Mouse (Mus musculus): ENCODE measurements around the gene Clic3. TPM values are rescaled to one million over a fixed set of nuclear protein-coding genes. Genes with fewer than 3 reads are reported as not detected.

Clic3 gene
- polyA plus RNA-seq, 1 experiment, result 0.42 TPM

DNA sequence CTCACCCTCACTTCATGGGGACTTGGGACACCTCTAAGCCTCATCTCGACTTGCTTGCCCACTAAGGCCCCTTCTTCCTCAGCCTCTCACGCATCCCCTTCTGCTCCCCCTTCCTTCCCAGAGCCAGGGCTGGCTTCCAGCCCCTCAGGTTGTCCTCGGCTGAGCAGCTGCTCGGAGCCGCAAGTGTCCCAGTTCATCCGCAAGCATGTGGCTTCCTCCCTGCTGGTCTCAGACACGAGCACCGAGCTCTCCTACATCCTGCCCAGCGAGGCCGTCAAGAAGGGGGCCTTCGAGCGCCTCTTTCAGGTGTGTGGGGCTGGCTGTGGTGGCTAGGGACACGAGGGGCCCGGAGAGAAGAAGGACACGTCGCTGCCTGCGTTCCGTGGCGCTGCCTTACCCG is 15.6 kb upstream of the Clic3 start:
- no peak for DNase-seq (ENCODE audit: extremely low spot score in 1 of 2, low spot score in 1 of 2)

DNA sequence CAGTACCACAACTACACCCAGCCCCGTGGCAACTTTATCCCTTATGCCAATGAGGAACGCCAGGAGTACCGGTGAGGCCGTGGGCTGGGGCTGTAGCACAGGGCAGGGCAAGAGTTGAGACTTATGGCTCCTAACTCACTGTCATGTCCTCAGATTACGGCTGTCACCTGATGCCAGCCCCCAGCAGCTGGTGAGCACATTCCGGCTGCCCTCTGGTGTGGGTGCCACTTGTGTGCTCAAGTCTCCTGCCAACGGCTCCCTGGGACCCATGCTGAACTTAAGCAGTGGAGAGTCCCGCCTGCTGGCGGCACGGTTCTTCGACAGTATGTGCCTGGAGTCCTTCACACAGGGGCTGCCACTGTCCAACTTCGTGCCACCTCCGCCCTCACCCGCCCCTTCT is 14.0 kb upstream of the Clic3 start:
- DNase-seq (ENCODE audit: extremely low spot score in 1 of 2, low spot score in 1 of 2), result no peak

DNA sequence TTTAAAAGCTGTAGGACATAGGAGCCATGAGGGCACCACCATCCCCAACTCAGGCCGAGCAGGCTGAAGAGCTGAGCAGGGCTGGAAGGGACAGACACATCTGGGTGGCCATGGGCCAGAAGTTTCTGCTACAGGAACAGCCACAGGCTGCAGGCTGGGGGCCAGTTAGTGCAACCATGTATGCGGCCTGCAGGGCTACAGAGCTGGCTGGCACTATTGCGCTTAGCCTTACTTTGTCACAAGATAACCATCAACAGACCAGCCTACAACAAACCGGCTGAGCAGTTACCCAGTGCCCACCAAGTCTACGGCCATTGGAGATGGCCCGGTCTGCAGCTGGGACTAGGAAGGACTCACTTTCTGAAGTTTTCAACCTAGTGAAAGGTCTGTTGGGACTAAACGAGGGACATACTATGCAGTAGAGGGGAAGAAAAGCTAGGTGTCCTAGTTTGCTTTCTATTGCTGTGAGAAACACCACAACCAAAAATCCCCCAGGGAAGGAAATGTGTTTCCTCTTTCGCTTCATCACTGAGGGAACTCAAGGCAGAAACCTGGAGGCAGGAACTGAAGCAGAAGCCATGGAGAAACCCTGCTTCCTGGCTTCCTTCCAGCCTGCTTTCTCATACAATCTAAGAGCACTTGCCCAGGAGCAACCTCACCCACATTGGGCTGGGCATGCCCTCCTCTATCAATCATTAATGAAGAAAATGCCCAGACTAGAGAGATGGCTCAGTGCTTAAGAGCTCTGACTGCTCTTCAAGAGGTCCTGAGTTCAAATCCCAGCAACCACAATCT is 5.6 kb upstream of the Clic3 start:
- no peak for DNase-seq (ENCODE audit: extremely low spot score in 1 of 2, low spot score in 1 of 2)

DNA sequence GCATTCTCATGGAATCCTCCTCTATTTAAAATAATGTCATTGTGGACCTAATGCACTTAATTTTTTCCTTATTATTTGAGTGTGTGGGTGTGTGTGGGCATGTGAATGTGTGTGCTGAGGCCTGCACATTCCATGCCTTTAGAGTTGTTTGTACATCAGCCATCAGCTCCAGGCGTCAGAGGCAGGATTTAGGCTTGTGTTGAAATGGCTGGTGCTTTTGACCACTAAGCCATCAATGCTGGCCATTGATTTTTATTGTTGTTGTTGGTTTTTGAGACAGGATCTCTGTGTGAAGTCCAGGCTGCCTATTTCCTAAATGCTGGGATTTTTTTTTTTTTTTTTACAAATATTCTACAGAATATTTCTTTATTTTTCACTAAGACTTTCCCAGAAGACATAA is 3.7 kb upstream of the Clic3 start:
- no peak for DNase-seq (ENCODE audit: extremely low spot score in 1 of 2, low spot score in 1 of 2)

DNA sequence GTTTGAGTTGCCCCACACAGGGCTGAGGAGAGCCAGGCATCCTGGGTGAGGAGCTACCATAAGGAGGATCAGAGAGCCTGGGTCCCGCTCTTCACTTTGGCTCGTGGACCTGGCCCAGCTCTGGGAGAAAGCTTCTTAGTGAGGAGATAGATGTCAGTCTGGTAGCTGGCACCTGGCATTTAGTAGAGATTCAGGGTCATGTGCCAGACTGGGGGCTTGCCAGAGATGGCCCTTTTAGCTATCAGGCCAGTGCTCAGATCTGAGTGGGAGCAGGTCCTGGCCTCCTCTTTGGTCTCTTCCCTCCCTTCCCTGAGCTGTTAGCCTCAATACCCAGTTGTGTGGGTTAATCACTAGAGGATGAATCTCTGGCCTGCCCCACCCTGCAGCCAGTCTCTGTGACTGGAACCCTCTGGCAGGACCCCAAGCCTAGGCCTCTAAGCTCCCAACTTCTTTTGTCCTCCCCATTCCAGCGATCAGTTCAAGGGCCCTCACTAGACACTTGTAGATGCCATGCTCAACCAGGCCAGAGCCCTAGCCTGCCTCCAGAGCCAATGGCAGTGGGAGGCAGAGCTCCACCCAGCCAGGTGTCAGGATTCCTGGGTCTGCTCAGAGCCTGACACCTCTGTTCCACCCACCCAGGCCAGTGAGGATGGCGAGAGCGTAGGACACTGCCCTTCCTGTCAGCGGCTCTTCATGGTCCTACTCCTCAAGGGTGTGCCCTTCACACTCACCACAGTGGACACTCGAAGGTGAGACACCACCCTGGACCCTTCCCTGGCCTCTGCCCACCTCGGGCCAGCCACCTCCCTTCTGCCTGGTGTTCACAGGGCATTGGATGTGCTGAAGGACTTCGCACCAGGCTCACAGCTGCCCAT is 621 bp downstream of the Clic3 start:
- no peak for DNase-seq (ENCODE audit: extremely low spot score in 1 of 2, low spot score in 1 of 2)

DNA sequence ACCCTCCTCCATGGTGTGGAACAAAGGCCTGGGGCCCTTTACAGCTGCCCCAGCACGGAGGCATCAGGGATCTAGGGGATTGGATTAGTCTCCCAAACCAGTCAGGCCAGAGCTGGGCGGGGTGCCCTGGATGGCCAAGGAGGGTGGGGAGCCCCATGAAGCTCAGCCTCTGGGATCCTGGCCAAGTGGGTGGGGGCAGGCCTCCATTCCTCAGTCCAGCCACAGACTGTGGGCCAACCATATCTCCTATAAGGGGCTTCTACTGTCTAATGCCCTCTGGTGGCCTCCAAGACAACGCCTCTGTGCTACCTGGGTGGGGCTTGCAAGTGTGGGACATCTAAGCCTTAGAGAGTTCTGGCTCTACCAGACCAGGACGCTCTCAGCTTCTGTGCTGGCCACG is 2.3 kb downstream of the Clic3 start:
- no peak for DNase-seq (ENCODE audit: extremely low spot score in 1 of 2, low spot score in 1 of 2)

DNA sequence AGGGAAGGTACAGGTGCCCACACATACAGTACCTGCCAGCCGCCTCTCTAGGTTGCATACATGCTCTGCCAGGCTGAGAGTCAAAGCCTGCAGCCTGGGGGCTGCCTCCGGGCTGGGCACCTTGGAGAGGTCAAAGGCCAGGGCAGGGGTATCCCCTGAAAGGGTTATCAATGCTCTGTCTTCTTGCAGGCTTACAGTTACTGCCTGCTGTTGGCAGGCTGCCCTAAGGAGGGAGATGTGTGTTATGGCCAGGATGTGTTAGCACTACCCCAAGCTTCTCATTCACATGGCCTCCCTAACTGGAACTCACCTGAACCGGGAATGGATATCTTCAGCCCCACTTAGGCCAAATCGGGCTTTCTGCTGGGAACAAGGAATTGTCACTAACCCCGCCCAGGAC is 3.5 kb downstream of the Clic3 start:
- no peak for DNase-seq (ENCODE audit: extremely low spot score in 1 of 2, low spot score in 1 of 2)

DNA sequence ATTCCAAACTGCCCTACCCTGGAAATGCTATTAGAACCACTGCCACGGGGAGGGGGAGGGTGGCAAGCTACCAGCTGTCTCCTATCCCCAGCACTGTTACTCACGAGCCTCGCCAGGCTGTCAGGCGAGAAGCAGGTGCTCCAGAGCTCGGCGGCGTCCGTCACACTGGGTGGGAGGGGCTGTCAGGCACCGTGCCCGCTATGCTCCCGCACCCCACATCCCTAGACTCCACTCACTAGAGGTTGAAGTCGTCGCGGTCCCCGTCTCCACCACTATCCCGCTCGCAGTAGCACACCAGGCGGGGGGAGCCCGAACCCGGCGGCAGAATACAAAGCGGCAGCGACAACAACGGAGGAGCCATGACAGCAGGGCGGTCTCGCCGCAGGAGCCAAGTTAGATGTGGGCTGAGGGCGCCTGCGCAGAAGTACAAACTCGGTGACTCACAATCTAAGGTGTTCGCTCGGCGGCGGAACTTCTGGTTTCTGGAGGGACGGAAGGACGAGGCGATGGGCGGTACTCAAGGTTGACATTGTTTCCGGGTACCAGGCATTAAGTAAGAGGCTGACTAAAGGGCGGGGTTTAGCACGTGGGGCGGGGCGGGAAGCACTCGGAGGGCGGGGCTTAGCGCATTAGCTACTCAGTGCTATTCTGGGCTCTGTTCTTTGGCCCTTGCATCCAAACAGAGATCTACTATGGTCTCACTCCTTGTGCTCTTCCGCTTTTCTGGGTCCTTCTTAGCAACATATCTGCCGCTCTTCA is 4.1 kb downstream of the Clic3 start, which contains the start of gene Paxx:
Gene Paxx (minus strand): TSS at position 544 of the 759 bp plus-strand sequence.
- peak; percentile 94 to 96 for DNase-seq (ENCODE audit: extremely low spot score in 1 of 2, low spot score in 1 of 2)

DNA sequence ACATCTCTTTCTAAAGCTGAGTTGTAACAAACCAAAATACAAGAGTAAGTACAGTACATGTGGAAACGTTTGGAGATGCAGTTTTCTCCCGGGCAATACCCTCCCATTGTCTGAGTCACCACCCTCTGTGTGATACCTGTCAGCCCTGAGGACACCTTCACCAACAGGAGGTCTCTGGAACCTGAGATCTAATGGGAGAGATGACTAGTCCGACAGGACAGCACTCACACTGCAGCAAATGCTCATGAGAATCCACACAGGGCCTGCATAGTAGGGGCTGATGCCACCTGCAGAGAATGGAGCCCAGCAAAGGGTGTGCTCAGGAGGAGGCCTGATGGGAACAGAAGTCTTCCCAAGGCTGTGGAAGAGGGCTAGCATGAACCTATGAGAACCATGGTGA is 4.8 kb downstream of the Clic3 start:
- DNase-seq (ENCODE audit: extremely low spot score in 1 of 2, low spot score in 1 of 2), result no peak

DNA sequence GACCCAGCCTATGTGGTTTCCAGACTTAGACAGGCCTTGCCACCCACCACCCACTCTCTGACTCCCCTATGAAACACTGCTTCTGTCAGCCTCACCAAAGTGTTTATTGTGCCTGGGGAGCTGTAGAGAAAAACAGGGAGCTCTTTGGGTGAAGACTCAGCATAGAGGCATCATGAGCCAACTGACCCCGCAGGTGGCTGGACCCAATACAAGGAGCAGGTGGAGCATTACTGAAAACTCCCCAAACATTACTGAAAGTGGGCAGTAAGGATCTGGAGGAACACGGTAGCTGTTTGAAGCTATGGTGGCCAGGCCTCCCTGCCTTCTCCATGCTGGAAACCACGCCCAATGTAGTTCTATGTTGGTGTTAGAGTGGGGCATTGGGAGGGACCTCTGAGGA is 7.0 kb downstream of the Clic3 start:
- DNase-seq (ENCODE audit: extremely low spot score in 1 of 2, low spot score in 1 of 2), result no peak

DNA sequence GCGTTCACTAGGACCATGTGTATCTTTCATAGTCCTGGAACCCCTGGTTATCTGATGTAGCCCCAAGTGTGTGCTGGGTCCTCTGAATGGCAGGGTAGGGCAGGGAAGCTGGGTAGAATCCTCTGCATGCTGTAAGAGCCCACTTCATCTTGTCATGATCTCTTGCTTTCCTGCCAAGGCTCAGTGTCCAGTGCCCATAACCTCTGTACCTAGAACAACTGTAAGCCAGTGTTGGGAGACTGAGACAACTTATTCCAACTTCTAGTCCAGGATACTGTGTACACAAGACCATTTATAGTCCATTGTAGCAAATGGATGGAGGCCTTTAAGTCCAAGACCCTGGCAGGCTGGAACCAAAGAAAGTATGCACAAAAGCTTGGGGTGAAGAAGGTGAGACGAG is 8.6 kb downstream of the Clic3 start:
- no peak for DNase-seq (ENCODE audit: extremely low spot score in 1 of 2, low spot score in 1 of 2)

DNA sequence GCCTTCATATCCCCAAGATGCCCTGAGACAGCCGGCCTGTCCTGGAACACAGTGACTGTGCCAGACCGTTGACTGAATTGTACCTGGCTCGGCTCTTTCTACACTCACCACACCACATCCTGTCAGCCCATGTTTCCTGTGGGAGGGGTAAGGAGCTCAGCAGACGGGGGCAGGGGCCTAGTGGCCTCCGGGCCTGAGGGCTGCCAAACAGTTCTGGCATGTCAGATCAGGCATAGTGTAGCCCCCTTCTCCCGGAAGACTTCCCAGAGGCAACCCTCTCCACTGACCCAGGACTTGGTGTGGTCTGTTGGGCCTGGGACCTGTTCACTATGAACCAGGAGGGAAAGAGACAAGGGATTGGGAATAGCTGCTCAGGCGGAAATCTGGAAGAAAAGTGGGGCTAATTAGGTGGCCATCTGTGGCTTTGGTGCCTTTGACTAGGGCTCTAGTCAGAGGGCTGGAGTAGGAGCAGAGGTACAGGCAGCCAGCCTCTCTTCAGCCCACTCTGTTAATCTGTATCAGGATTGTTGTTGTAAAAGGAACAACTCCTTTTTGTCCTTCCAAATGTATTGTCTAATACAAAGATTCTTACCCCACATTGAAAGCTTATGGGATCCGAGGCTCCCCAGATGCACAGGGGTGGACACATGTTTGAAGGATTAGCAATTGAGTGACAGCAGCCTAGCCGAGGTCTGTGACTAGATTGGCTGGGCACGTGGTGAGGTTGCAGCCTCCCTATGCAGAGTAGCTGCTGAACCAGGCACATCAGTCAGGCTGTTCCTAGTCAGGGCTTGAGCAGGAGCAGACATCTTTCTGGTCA is 9.4 kb downstream of the Clic3 start:
- DNase-seq (ENCODE audit: extremely low spot score in 1 of 2, low spot score in 1 of 2), result no peak

DNA sequence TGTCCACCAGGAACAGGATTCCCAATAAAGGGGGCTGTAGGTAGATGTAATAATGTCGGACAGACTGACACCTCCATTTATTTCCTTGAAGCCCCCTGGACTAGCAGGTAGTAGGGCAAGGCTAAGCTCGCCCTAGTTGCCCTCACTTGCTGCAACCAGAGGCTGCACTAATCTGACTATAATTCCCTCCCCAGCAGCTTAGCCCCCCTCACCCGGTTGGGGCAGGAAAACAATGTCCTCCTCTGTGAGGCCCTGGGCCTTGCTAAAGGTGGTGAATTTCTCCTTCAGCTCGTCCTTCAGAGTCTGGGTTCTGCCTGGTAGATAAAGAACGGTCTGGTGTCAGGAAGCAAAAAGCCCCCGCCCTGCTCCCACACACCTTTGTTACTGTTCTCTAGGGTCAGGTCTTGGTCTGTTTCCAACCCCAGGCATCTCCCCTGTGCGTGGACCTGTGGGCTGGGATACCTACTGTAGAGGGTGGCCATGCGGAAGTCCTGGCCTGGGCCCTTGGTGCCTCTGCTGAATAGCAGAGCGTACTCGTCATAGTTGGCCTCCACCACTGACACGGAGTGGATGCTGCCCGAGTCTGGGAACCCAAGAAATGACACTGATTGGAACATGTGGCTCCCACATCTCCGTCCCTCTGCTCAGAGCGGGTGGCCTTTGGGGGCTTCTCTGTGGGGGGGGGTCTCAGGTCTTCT is 11.1 kb downstream of the Clic3 start:
- no peak for DNase-seq (ENCODE audit: extremely low spot score in 1 of 2, low spot score in 1 of 2)

DNA sequence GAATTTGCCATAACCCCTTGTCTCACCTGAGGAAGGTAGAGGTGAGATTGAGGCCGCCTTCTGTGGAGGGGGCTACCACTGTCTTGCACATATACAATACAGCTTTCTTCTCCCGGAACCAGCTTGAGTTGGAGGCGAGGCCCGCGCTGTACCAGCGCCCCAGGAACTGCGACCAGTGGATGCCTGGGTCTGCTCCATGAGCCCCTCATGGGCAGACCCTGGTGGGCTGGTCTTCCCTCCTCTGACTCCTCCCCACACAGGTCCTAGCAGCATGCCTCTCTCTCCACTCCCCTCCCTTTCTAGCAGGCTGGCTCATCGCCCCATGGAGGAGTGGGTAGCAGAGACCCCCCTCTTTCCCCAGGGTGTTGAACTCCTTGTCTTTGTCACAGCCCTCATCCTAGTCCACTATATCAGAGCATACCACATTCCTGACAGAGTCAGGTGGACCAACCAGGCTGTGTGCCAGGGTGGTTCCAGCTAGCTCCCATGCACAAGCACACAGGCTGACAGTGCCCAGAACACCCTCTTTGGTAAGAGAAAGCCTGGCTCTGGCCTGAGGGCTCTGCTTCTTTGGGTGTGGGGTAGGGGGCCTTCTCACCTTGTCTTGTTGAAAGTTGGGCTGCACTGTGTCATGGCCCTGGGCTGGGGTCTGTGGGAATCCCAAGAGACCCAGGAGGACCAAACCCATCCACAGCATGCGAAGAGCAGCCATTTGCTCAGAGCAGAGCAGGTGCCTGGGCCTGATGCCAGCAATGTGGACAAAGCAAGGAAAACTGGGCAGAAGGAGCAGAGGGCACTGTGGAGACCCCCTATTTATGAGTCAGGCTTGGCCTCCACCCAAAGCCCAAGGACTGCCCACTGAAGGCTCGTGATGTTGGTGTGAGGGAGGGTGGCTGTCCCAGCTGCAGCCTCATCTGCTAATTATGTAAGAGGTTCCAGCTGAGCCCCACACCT is 12.6 kb downstream of the Clic3 start:
- peak in 1 of 2 experiments; percentile 36 for DNase-seq (ENCODE audit: extremely low spot score in 1 of 2, low spot score in 1 of 2)

DNA sequence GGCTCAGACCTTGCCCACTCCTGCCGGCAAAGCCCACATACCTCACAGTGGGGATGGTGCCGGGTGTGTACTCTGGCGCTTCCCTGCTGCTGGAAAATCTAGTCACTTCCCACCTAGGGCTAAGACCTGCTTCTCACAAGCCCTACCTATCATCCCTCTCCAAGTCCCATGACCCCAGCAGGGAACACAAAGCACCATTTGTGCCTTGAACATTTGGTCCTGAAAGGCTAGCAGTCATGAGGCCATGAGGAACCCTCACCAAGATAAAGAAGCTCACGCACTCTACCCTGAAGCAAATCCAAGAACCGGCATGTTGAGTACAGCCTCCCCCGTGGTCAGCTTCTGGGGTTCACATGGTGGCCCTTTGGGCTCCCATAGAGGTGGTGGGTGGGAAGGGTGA is 13.3 kb downstream of the Clic3 start, which contains the start of gene Ptgds:
Gene Ptgds (minus strand): TSS at position 78 of the 400 bp plus-strand sequence.
- DNase-seq (ENCODE audit: extremely low spot score in 1 of 2, low spot score in 1 of 2), result no peak

DNA sequence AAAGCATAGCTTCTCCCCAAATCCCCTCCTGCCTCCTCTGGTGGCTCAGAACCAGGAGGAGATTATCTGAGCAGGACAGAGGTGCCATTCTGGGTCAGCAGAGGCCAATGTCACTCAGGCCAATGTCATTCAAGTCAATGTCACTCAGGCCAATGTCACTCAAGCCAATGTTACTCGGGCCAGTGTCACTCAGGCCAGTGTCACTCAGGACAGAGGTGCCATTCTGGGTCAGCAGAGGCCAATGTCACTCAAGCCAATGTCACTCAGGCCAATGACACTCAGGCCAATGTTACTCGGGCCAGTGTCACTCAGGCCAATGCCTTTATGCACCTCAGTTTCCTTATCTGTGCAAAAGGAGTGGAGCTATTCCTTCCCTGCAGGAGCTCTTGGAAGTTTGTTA is 15.9 kb downstream of the Clic3 start:
- no peak for DNase-seq (ENCODE audit: extremely low spot score in 1 of 2, low spot score in 1 of 2)

DNA sequence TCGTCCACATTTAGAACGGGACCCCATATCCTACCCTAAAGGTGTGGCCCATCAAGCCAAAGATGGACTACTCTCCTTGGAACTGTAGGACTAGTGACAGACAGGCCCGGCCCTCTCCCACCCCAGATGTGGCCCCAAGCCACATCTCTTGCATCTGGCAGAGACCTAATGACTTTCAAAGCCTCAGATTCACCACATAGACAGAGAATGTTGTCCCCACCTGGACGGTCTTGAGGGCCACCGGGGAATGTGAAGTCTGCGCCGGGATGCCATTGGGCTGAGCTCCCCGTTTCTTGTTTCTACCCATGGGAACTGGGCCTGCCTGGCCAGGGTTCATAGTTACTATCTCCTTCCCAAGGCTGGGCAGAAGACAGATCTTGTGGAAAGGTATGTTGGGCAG is 20.9 kb downstream of the Clic3 start:
- DNase-seq (ENCODE audit: extremely low spot score in 1 of 2, low spot score in 1 of 2), result no peak

DNA sequence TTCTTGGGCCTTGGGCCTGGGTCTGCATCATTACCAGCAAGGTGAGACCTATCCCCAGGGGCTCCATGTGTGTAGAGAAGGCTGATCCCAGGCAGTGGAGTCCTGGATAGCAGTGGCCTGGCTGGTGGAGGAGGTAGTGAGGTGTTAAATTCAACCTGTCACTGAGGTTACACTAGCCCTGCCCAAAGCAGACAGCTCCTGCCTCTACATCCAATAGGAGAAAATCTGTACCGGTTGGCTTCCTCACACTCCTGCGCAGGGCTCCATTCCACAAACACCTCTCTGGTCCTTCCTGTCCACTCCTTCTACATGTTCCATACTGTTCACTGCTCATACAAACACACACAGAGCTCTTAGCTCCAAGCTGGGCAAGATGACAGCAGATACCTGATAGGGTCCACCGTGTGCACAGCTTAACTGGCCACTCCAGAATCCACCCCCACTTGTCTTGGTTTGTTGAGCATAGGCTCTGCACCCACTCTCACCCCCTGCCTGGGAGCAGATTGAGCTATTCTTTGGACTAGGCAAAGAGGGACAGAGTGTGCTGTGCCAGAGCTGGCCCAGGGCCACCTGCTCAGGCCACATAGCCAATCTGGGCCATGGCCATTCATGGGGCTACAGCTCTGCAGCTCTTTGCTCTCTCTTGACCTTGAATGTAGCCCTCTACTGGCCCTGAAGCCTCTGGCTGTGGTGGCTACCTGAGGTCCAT is 21.5 kb downstream of the Clic3 start:
- peak in 1 of 2 experiments; percentile 57 for DNase-seq (ENCODE audit: extremely low spot score in 1 of 2, low spot score in 1 of 2)
